Mouse (Mus musculus) kidney, postnatal 4 days (tissue): ENCODE results near the gene Arl15.

Experiments
- DNase-seq, 2 experiments: peaks; one replicate each; pipeline ENCODE4 v3.0.0; 2021; ENCODE audit warnings: mixed read lengths in 2 of 2

Gene Arl15

DNA sequence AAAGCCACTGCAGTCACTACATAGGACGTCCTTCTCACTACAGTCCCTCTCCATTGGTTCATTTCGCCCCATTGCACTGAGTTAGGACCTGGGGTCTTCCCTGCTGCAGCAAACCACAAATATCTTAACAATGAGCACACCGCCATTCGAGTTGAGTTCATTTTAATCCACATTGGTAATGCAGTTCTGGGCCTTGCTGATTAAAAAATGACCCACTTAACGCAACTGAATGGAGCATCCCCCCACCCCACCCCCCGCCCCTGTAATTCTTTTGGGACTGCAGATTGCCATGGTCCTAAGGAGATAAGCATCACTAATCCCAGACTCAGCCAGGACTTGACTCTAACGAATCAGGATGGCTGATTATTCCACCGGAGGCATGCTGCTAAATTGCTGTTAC, 280.2 kb downstream of the Arl15 start:
- no peak for DNase-seq

- DNase-seq: peak in 1 of 2 experiments; percentile 15
Measured at GRCm38 (mm10) chr13:114075724-114076384, 281.5 kb downstream of the Arl15 start.

GRCm38 (mm10) chr13:114077181-114077580, 282.9 kb downstream of the Arl15 start:
- no peak for DNase-seq

DNA sequence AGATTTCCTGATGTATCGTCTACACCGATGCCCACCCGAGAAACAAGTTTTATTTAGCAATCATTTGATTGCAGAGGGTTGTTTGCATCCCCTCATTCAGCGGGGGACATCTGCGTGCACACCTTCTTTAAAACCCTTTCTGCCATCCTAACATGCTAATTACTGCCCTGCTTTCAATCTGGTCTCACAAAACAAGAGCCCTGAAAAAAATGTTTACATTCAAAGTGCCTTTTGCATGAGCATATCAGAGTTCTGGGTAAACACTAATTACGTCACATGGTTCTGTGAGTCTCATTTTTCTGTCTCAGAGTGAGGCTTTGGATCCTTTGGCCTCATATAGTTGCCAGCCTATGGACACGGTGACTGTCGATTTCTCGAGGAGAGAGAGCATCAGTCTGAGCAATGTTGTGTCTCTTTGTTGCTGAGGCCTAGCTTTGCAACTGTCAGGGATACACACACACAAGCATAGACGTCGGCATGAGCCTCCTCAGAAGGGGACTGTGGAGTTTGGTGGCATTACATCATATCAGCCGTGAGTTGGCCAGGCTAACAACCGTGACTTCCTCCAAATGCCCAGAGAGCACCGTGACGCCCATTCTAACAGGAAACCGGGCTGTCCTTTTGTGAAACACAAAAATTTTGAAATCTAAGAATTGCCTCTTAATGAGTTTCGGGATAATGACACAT, 283.4 kb downstream of the Arl15 start:
- DNase-seq: no peak

GRCm38 (mm10) chr13:114078851-114079250, 284.5 kb downstream of the Arl15 start:
- DNase-seq: no peak

GRCm38 (mm10) chr13:114079751-114080150, 285.4 kb downstream of the Arl15 start:
- DNase-seq: no peak

GRCm38 (mm10) chr13:114080491-114080890, 286.2 kb downstream of the Arl15 start:
- no peak for DNase-seq

DNA sequence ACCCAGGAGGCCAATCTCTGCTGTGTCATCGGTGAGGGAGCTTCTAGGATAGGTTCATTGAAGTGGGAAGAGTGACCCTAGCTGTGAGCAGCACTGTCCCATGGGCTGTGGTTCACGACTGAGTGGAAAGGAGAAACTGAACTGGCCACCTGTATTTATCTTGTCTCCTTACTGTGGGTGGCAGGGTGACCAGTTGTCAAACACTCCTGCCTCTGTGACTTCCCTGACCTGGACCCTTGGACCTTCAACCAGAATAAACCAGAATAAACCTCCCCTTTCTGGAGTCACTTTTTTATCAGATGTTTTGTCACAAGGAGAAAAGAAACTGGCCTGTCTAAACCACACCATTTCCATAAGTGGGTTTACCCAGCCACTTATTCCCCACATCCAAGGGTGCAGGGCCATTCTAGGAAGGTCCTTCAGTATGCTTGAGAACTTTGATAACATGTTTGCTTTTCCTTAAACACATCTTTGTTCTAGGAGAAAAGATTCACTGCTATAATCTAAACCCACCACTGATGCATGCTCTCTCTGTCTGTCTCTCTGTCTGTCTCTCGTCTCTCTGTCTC, 289.3 kb downstream of the Arl15 start:
- no peak for DNase-seq

- no peak for DNase-seq
Measured at GRCm38 (mm10) chr13:114085442-114085841, 291.1 kb downstream of the Arl15 start.

GRCm38 (mm10) chr13:114086325-114086724, 292.0 kb downstream of the Arl15 start:
- DNase-seq: no peak

GRCm38 (mm10) chr13:114086801-114087200, 292.5 kb downstream of the Arl15 start:
- no peak for DNase-seq

DNA sequence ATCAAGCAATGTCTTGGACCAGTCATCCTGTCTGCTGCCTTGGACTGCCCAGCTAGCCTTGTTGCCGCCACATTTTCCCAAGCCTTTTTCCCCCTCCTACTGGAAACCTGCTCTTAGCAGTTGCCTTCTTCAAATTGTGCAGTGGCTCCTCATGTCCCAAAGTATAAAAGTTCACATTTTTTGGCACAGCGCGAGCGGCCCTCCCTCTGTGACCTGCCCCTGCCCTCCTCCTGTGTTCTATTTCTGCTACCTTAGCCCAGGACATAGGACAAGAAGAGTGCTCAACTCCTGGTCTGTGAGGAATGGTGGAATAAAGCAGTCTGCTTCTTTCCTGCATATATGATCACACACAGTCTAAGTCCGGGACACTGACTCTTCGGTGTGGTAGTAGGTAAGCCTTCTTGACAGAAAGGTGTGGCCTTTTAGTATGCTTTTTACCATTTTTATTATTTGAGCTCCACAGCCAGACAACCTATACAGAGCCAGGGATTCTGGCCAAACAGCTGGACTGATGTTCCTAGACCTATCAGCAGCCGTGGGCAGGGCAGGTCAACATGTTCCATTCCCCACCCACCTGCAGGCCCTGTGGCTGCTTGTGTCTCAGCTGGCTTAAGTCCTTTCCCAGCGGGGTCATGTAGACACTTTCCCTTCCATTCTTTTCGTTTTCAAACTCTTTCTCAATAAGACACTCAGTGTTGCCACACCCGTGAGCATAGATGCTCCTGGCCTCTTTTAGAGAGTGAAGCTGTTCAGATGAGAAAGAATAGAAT, 293.6 kb downstream of the Arl15 start:
- no peak for DNase-seq

- no peak for DNase-seq
Measured at GRCm38 (mm10) chr13:114090786-114091185, 296.5 kb downstream of the Arl15 start.

DNA sequence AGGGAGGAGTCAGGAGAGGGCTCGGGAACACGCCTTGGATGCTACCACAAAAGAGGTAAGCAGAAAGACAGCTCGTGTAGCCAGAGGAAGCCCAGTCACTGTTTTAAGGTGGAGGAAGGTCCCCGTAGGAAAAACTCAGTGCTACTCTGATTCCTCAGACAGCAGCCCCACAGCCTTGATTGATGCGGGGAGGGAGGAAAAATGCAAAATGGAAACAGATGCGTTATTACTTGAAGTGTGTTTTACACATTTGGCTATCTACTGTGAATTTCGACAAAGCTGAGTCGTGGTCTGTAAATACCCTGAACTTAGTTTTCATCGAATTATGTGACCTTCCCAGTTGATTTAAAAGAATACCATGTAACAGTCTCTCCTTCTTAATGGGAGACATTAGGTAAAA, 296.9 kb downstream of the Arl15 start:
- DNase-seq: no peak

- no peak for DNase-seq
Measured at GRCm38 (mm10) chr13:114094151-114094875, 300.0 kb downstream of the Arl15 start.

- no peak for DNase-seq
Measured at GRCm38 (mm10) chr13:114095440-114095839, 301.1 kb downstream of the Arl15 start.

DNA sequence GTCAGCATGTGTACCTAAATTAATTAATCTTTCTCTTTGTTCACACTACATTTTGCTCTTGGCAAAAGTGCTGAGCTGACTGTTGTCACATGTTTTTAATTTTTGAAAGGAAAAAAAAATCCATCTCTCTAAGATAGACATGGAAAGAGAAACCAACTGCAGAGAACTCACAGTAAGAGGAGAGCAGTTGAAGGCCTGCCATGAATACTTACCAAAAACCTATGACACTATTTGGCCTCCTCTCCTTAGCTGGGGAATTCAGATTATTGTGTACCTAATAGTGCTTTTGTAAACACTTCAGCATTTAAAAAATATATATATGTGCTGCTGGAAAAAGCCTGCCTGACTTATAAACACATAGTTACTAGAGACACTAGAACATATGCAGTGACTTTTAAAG, 302.1 kb downstream of the Arl15 start:
- no peak for DNase-seq

DNA sequence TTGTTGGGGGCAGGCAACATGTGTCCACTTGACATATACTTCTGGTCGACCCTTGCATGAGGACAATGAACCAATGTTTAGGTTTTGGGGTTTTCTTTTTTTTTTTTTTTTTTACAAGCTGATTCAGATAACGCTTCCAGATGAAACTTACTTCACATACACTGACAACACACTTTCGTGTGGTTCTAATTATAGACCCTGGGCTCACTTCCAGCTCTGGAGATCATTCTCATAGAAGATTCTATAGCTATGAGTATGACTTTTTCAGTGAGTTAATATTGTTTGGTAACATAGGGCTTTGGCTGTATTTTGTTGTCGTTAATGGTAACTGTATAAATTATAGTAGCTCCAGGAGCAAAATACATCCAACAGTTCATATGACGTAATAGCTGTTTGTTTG, 306.9 kb downstream of the Arl15 start:
- no peak for DNase-seq

GRCm38 (mm10) chr13:114106083-114106482, 311.8 kb downstream of the Arl15 start:
- no peak for DNase-seq

DNA sequence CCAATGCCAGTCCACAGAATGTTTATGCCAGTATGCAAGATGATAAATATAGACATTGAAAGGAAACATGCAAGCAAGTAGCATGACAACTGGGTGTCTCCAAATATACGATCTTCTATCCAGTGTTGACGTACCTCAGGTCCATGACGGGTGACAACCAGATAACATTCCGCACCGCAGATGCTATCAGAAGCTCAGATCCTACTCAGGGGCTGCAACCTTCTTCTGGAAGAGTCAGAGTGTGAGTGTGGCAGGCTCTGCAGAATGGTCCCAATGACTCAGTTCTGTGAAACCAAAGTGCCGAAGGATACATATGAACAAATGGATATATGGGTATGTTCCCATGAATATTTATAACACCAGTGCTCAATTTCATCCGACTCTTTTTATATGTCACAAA, 313.2 kb downstream of the Arl15 start:
- no peak for DNase-seq

GRCm38 (mm10) chr13:114109441-114109840, 315.1 kb downstream of the Arl15 start:
- no peak for DNase-seq

DNA sequence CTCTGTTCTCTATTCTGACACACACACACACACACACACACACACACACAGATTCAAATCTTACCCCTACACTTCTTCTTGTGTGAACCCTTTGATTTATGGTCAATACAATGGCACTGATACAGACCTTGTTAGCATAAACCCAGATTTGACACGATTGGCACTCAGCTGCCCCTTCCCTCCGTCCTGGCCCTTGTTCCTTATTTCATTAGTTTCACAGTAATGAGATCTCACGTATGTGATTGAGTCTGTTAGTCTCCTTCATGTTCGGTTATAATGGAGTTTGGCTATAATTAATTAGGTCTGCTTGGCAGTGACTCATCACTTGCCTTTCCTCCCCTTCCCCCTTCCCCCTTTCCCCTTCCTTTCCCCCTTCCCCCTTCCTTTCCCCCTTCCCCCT, 315.5 kb downstream of the Arl15 start:
- DNase-seq: no peak

DNA sequence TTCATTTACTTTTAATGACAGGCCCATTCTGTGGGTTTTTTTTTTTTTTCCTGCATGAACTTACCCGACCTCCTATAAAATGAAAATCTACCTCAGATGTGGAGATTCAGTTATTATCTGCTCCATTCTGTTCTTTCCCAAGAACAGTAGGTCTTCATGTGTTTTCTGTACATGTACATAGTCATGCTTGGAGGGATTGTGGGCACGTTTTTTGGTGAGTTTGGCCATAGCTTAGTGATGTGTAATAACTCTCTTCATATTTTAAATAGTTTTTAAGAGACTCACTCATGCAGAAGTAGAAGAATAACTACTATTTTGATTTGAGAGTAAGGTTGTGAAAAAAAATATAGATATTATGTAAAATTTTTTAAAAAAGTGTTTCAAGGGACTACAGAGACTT, 319.2 kb downstream of the Arl15 start:
- DNase-seq: no peak
